Mouse (Mus musculus) cerebellum, adult (tissue): ENCODE measurements around the gene Mast4.
"Not testable (repeated sequence)": the region's sequence is repeated elsewhere in the genome, so short reads cannot be mapped to it uniquely, and the experiment has no call there.

Source experiments
- ATAC-seq: cut with Nextera tagmentation; 2 replicates; pipeline ENCODE4 v1.9.2; 2017; ENCODE audit warnings: mild to moderate bottlenecking, moderate library complexity, mixed read lengths; ENCODE audit not compliant: insufficient number of reproducible peaks, low FRiP score, low TSS enrichment

The Mast4 gene

DNA sequence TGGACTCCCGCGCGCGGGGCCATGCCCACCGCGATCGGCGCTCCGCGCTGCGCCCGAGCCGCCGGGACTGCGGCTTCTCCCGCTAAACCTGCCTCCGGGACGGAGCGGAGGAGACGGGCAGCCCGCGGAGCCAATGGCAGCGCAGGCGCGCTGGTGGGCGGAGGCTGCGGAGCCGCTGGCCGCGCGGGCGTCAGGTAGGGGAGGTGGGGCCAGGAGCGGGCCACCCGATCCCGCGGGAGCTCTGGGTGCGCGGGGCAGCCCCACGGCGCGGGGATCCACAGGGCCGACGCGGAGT, at the start of gene Mast4:
TSS of gene Mast4 (minus strand) at position 106 of the 295 bp plus-strand sequence.
- peak; percentile 84 for ATAC-seq

DNA sequence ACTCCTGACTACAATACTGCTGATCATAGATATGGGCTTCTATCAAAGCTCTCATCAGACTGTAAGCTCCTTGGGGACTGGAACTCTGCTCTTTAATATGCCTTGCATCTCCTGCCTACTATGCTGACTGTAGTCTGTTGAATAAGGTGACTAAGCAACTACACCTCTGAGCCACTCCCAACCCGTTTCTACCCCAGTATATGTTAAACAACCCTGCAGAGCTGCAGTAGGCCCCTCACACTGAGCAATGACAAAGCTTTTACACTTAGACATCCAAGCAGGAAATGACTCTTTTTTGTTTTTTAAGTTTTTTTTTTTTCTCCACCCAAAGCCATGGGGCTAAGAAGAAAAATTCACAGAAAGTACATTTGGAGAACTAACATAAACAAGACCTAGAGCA, 40.2 kb upstream of the Mast4 start:
- no peak for ATAC-seq

DNA sequence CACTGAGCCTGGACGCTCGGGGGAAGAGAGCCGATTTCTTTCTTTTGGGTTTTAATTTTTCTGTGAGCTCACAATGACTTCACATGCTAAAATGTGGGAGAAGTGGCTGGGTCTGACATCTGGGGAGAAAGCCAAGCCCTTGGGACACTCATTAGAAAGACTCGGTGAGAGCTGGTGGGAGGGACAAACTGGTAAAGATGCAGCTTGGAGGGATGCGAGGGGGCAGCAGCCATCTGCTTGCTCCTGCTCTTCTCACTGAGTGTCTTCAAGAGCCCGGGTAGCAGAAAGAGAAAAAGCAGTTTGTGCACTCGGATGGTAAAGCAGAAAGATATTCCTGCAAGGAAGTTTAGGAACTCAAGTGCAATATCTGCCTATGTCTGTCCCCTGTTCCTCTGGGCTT, 34.9 kb upstream of the Mast4 start:
- no peak for ATAC-seq

DNA sequence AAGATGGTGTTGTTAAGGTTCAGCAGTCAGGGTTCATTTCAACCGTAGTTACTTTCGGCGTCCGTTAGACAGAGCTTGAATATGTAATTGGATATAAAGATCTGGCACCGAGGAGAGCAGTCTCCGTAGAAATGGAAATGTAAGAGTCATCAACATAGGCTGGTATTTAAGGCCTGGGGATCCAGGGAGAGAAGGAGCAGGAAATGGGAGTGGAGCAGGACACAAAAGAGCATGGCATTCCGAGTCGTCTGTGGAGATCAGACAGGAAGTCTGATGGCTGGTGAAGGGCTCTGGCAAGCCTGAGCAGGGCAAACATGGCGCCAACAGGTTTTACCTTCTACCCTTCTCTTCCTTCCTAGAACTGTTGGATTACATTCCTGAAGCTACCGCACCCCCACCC, 28.9 kb upstream of the Mast4 start:
- ATAC-seq, result no peak

DNA sequence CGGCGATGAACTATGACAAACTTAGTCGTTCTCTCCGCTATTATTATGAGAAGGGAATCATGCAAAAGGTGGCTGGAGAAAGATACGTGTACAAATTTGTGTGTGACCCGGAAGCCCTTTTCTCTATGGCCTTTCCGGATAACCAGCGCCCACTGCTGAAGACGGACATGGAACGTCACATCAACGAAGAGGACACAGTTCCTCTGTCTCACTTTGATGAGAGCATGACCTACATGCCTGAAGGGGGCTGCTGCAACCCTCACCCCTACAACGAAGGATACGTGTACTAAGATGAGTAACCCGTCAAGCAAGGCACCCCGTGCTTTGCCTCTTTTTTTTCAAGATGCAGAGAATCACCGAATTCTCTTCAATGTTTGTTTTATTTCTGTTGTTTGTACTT, 23.1 kb upstream of the Mast4 start:
- ATAC-seq, result not testable (repeated sequence)

GRCm38 (mm10) chr13:103356909-103357308, 22.6 kb upstream of the Mast4 start:
- not testable (repeated sequence) for ATAC-seq

- ATAC-seq, result no peak
These were observed 20.4 kb upstream of the Mast4 start for GRCm38 (mm10) chr13:103354737-103355136.

GRCm38 (mm10) chr13:103344749-103345148, 10.5 kb upstream of the Mast4 start:
- no peak for ATAC-seq

DNA sequence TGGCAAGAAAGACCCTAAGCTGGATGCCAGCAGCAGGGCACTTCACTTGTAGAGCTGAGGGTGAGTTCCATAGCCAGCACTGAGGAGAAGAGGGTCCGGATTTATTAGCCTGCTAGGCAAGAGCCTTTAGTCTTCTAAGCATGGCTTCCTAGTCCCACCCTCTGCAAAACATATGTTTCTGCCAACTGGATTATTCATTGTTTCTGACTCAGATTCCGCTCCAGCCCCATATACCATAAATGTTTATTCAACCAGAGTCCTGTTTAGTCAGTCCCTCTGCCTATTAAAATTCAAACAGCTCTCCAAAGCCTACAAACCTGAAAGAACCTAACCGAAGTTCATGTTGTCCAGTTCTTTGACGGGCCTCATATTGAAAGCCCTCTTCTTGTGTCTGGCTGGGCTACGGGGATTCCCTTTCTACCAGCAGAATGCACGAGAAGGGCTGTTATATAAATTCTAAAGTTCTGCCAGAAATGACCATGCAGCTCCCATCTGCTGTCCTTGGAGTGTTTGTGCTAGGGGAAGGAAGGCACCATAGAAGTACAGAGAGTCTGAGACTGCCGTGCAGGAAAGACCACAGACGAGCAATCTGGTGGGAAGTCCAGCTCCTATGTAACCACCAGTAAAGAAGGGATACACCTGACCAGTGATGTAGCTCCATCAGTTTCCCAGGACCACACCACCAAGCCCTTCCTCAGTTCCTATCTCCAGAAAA, 9.9 kb upstream of the Mast4 start:
- ATAC-seq, result no peak

DNA sequence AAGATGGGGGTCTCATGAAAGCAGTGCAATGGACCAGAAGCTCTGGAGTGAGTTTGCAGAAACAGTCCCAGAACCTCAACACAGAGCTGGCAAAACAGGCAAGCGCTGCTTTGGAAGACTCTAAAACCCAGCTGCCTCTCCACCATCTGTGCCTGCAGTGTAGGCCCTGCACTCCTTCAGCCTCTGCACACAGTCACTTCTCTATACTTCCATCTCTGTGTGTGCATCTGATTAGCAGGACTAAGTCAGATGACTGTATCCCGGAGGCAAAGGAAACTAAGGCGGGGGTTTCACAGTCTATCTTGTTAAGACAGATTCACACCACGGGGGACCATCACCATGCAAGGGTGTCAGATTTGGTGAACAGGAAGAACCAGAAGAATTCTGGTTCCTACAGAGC, 6.7 kb upstream of the Mast4 start:
- ATAC-seq, result no peak

DNA sequence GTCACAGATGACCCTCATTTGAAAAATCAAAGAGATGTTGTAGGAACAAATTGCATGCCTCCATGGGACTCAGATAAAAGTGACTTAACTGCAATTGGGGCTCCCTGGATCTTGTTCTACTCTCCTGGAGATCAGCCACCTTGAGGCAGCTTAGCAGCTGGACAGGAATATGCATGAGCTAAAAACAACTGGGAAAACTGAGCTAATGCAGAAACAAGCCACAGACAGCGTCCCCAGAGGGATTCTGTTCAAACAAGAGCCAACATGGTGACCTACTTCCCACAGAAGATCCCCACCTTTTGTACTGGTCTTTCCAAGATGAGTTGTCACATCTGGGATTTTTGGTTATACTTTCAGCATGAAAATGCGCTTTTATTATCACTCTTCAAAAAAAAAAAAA, 4.3 kb upstream of the Mast4 start:
- no peak for ATAC-seq

- ATAC-seq, result no peak
These were observed 1.9 kb upstream of the Mast4 start for GRCm38 (mm10) chr13:103336237-103336636.

- ATAC-seq, result no peak
These were observed 594 bp upstream of the Mast4 start for GRCm38 (mm10) chr13:103334723-103335458.

DNA sequence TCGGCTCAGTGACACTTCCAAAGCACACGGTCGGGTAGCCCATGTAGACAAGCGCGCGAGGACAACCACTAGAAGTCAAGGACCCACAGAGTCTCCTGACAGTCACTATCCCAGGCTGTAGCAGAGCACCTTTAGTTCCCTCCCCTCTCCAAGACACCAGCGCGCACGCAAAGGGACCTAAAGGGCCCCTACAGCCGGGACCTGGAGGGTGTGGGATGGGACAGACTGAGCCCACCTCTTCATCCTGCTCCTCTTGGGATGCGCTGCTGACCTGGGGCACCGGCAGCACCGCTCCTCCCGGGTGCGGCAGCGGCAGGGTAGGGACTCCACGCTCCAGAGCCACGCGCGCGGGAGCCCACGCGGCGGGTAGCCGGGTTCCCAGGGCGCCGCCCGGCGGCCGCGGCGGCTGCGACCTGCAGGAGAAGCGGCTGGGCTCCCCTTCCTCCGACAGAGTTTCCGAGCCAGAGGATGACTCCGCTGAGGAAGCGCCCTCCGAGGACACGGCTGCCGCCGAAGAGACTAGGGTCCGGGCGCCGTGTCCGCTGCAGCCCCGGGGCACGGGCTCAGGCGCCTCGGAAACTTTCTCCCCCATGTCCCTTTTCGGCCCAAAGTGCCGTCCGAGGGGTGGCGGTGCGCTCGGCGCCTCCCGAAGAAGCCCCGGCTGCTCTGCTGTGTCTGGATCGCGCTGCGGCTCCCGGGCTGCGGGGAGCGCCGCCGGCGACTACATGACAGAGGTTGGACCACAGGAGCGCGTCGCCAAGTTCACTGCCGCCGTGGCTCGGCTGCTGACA, 501 bp downstream of the Mast4 start:
- peak; percentile 31; the same call in 1 of the 2 replicates for ATAC-seq

DNA sequence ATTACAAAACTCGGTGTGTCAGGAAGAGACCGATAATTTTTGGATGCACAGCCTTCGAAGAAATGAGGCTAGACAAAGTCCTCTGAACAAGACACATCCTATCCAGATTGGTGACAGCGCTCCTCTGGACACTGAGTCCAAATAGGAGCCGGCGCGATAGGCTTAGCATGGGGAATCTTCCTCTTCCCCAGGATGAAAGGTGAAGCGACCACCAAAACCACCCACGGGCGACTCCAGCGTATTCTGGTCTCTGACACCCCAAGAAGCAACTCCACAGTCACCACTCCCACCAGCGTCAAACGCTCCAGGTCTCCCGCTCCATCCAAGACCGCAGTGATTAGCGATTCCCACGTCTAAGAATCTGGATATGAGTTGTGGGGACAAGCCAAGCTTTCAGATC, 1.1 kb downstream of the Mast4 start:
- no peak for ATAC-seq

- ATAC-seq, result no peak
These were observed 1.6 kb downstream of the Mast4 start for GRCm38 (mm10) chr13:103332731-103333130.

DNA sequence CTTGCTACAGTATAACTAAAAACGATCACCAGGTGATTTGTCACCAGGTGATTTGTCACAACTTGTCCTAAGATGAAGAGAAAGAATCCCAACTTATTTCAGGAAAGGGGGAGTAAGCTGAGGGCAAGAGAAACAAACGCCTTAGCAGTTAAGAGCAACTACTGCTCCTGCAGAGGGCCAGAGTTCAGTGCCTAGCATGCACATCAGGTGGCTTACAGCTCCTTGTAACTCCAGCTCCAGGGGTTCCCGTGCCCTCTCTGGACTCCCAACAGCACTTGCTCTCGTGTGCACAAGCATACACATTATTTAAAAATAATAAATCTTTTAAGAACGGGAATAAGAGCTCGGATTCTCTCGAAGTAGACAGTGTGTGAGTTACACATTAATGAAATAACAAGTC, 3.2 kb downstream of the Mast4 start:
- no peak for ATAC-seq

DNA sequence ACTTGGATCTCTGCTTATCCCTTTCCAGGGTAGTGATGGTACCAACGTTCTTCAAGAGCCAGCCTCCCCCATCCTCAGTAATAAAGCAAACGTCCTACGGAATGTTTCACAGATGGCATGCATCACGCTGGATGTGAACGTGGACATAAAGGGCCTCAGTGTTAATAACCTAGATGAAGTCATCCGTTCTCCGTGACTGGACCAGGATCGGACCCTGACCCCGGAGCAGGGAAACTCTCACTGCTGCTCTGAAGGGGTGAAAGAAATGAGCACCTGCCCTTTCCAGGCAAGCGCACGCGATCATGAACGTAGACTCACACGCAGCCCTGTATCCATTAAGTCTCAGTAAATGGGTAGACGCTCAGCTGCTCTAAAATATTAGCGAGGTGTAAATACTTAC, 6.0 kb downstream of the Mast4 start:
- ATAC-seq, result no peak

DNA sequence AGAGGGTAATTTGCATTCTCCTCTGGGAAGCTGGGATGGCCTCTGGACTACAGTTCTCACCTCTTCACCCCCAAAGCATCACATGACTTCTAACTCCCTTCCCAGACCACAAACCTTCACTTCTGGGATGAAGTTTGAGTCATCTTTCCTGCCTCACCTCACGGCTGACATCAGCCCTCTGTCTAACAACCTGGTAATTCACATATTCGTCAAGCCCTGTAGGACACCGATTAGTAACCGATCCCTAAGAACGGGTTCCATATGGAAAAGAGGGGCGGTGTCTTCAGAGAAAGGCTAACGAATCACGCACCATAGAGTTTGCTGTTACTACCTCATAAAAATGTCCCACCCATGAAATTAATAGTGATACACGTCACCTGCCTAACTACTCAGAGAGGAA, 6.5 kb downstream of the Mast4 start:
- no peak for ATAC-seq

- no peak for ATAC-seq
These were observed 8.1 kb downstream of the Mast4 start for GRCm38 (mm10) chr13:103326186-103326585.

- ATAC-seq, result no peak
These were observed 14.4 kb downstream of the Mast4 start for GRCm38 (mm10) chr13:103319881-103320280.
